Mouse (Mus musculus) layer of hippocampus, postnatal 14 days (tissue): Measurements from ENCODE around the gene Tbc1d15. TPM values are rescaled to one million over a fixed set of nuclear protein-coding genes. Genes with fewer than 3 reads are reported as not detected.

ENCODE experiments used
- DNase-seq, 2 experiments: peaks; one replicate each; pipeline ENCODE4 v3.0.0; 2021 to 2022; ENCODE audit warnings: low spot score in 2 of 2, mixed read lengths in 1 of 2
- long read RNA-seq, 2 experiments: library from polyadenylated mRNA; stranded (forward); transcript quantifications; one replicate each; pipeline ENCODE4 v2.0.0; 2021
- total RNA-seq, 2 experiments: library from RNA; stranded (reverse); gene quantifications; 2 replicates each; pipeline ENCODE4 v1.2.3; 2021

Gene Tbc1d15
- total RNA-seq: 10 to 100 TPM; 46.8 to 58.0 TPM
- long read RNA-seq, experiment 1, transcript Tbc1d15-201 (17 exons, 3,752 nt): major isoform, 22 of 32 reads
- long read RNA-seq, experiment 1, partial matches to known transcripts: 2 of 32 reads
- long read RNA-seq, experiment 1, other reads (novel, unspliced or antisense): 8 of 32 reads
- long read RNA-seq, experiment 2, transcript Tbc1d15-201 (17 exons, 3,752 nt): major isoform, 36 of 45 reads
- long read RNA-seq, experiment 2, partial matches to known transcripts: 5 of 45 reads
- long read RNA-seq, experiment 2, other reads (novel, unspliced or antisense): 4 of 45 reads

GRCm38 (mm10) chr10:115251088-115251934, at the start of gene Tbc1d15:
Tbc1d15 (minus strand) TSS chr10:115251467.
- DNase-seq: peak; percentile 95 to 99

- no peak for DNase-seq
Observed at GRCm38 (mm10) chr10:115298683-115299082, 47.4 kb upstream of the Tbc1d15 start.

- no peak for DNase-seq
Observed at GRCm38 (mm10) chr10:115297582-115297981, 46.3 kb upstream of the Tbc1d15 start.

GRCm38 (mm10) chr10:115296401-115296935, 45.2 kb upstream of the Tbc1d15 start:
- no peak for DNase-seq

- no peak for DNase-seq
Observed at GRCm38 (mm10) chr10:115295162-115295561, 43.9 kb upstream of the Tbc1d15 start.

GRCm38 (mm10) chr10:115294715-115295114, 43.4 kb upstream of the Tbc1d15 start:
- DNase-seq: no peak

- DNase-seq: no peak
Observed at GRCm38 (mm10) chr10:115293946-115294345, 42.7 kb upstream of the Tbc1d15 start.

GRCm38 (mm10) chr10:115290671-115291070, 39.4 kb upstream of the Tbc1d15 start:
- DNase-seq: no peak

GRCm38 (mm10) chr10:115288856-115289255, 37.6 kb upstream of the Tbc1d15 start:
- DNase-seq: no peak

- DNase-seq: no peak
Observed at GRCm38 (mm10) chr10:115284170-115284569, 32.9 kb upstream of the Tbc1d15 start.

GRCm38 (mm10) chr10:115281381-115281780, 30.1 kb upstream of the Tbc1d15 start:
- no peak for DNase-seq

GRCm38 (mm10) chr10:115271649-115272048, 20.4 kb upstream of the Tbc1d15 start:
- DNase-seq: no peak

- DNase-seq: no peak
Observed at GRCm38 (mm10) chr10:115270612-115271390, 19.5 kb upstream of the Tbc1d15 start.

- DNase-seq: no peak
Observed at GRCm38 (mm10) chr10:115262926-115263562, 11.8 kb upstream of the Tbc1d15 start.

- DNase-seq: no peak
Observed at GRCm38 (mm10) chr10:115262261-115262660, 11.0 kb upstream of the Tbc1d15 start.

- DNase-seq: no peak
Observed at GRCm38 (mm10) chr10:115261428-115261827, 10.2 kb upstream of the Tbc1d15 start.

- DNase-seq: no peak
Observed at GRCm38 (mm10) chr10:115256162-115256561, 4.9 kb upstream of the Tbc1d15 start.

- DNase-seq: no peak
Observed at GRCm38 (mm10) chr10:115253521-115253920, 2.3 kb upstream of the Tbc1d15 start.

GRCm38 (mm10) chr10:115252321-115252757, 1.1 kb upstream of the Tbc1d15 start:
- no peak for DNase-seq

- no peak for DNase-seq
Observed at GRCm38 (mm10) chr10:115250235-115251087, 806 bp downstream of the Tbc1d15 start.
